Mouse (Mus musculus): ENCODE measurements around the gene Map3k11.

Gene Map3k11

GRCm38 (mm10) chr19:5688200-5689087, at the start of gene Map3k11, which contains the start of gene Pcnx3:
TSS of gene Map3k11 (plus strand) at chr19:5688742.
TSS of gene Pcnx3 (minus strand) at chr19:5688908.
- peak; percentile 90 for DNase-seq (ENCODE audit: low spot score)

- no peak for DNase-seq (ENCODE audit: low spot score)
Measured at GRCm38 (mm10) chr19:5640339-5640738, 48.2 kb upstream of the Map3k11 start.

- DNase-seq (ENCODE audit: low spot score), result no peak
Measured at GRCm38 (mm10) chr19:5641021-5641420, 47.5 kb upstream of the Map3k11 start.

- no peak for DNase-seq (ENCODE audit: low spot score)
Measured at GRCm38 (mm10) chr19:5641641-5642040, 46.9 kb upstream of the Map3k11 start.

- DNase-seq (ENCODE audit: low spot score), result no peak
Measured at GRCm38 (mm10) chr19:5645280-5645679, 43.3 kb upstream of the Map3k11 start.

- DNase-seq (ENCODE audit: low spot score), result no peak
Measured at GRCm38 (mm10) chr19:5646731-5647330, 41.7 kb upstream of the Map3k11 start.

- no peak for DNase-seq (ENCODE audit: low spot score)
Measured at GRCm38 (mm10) chr19:5647791-5648190, 40.8 kb upstream of the Map3k11 start.

GRCm38 (mm10) chr19:5648401-5649297, 39.9 kb upstream of the Map3k11 start:
- peak; percentile 67 for DNase-seq (ENCODE audit: low spot score)

- no peak for DNase-seq (ENCODE audit: low spot score)
Measured at GRCm38 (mm10) chr19:5649298-5649741, 39.2 kb upstream of the Map3k11 start.

- DNase-seq (ENCODE audit: low spot score), result no peak
Measured at GRCm38 (mm10) chr19:5651502-5652274, 36.9 kb upstream of the Map3k11 start.

GRCm38 (mm10) chr19:5652570-5652969, 36.0 kb upstream of the Map3k11 start:
- DNase-seq (ENCODE audit: low spot score), result no peak

GRCm38 (mm10) chr19:5653969-5654719, 34.4 kb upstream of the Map3k11 start:
- no peak for DNase-seq (ENCODE audit: low spot score)

GRCm38 (mm10) chr19:5654720-5655298, 33.7 kb upstream of the Map3k11 start:
- DNase-seq (ENCODE audit: low spot score), result no peak

- DNase-seq (ENCODE audit: low spot score), result peak; percentile 33
Measured at GRCm38 (mm10) chr19:5660942-5661751, 27.4 kb upstream of the Map3k11 start.

GRCm38 (mm10) chr19:5662310-5662709, 26.2 kb upstream of the Map3k11 start:
- peak; percentile 40 for DNase-seq (ENCODE audit: low spot score)

- peak; percentile 98 for DNase-seq (ENCODE audit: low spot score)
Measured at GRCm38 (mm10) chr19:5662981-5663913, 25.3 kb upstream of the Map3k11 start, which contains the start of gene Sipa1. TSS of gene Sipa1 (minus strand) at chr19:5663707.

GRCm38 (mm10) chr19:5664669-5665257, 23.8 kb upstream of the Map3k11 start:
- DNase-seq (ENCODE audit: low spot score), result no peak

- peak; percentile 73 for DNase-seq (ENCODE audit: low spot score)
Measured at GRCm38 (mm10) chr19:5665465-5665864, 23.1 kb upstream of the Map3k11 start.

Measured in spleen, adult 12 weeks (tissue).